Mouse (Mus musculus) thymus, adult 2 months (tissue): ENCODE measurements around the gene Barx2.

Source experiments
- CTCF ChIP-seq: fragments of 200-500 bp; IDR thresholded peaks from 2 replicates; pipeline ENCODE4 v1.5.1; 2012; ENCODE audit warnings: mild to moderate bottlenecking, control low read depth, low read length, moderate library complexity, borderline replicate concordance; ENCODE audit not compliant: control insufficient read depth, poor library complexity, insufficient read depth; ENCODE audit errors: extremely low read depth
- POLR2A ChIP-seq: fragments of 200-500 bp; IDR thresholded peaks from 2 replicates; pipeline ENCODE4 v1.6.1; 2012; ENCODE audit warnings: mild to moderate bottlenecking, low read length, control low read depth, moderate library complexity; ENCODE audit not compliant: control insufficient read depth, poor library complexity, insufficient read depth; ENCODE audit errors: extremely low read depth

GRCm38 (mm10) chr9:31923529-31923928 is 10.3 kb upstream of the Barx2 start:
- no peak for TF ChIP-seq CTCF
- TF ChIP-seq POLR2A: no peak
